Mouse (Mus musculus) thymus, postnatal 0 days (tissue): ENCODE results near the gene Mdn1. TPM values are rescaled to one million over a fixed set of nuclear protein-coding genes. Genes with fewer than 3 reads are reported as not detected.

Source experiments
- DNase-seq: peaks from one replicate; pipeline ENCODE4 v3.0.0-alpha.2; 2015; ENCODE audit warnings: low spot score
- polyA plus RNA-seq: library from polyadenylated mRNA; unstranded; fragments of >200 nt; fragmentation: Nextera tagmentation; extraction: Ambion mirVana; gene quantifications from 2 replicates; pipeline ENCODE4 v1.2.1, GENCODE M21; 2015

The Mdn1 gene
- polyA plus RNA-seq, 1 experiment from 2014 or later = 11.7 TPM

DNA sequence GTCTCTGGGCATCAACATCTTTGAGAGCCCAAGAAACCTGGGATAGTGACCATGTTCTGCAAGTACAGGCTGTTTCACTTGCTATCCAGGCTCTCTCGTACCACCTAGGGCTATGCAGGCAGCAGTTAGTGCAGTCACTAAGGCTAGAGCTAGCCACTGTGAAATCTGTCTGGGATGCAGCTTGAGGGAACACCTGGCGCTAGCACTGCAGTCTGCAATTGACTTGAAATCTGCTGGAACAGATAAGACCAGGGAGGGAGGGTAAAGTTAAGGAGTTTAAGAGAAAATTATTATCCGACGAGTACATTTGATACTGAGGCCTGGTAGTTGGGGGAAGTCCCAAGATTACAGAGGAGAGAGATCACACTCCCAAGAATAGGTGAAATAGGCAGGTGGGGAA is 123.1 kb downstream of the Mdn1 start:
- no peak for DNase-seq

- no peak for DNase-seq
Observed at GRCm38 (mm10) chr4:32787110-32787509, 130.2 kb downstream of the Mdn1 start.

DNA sequence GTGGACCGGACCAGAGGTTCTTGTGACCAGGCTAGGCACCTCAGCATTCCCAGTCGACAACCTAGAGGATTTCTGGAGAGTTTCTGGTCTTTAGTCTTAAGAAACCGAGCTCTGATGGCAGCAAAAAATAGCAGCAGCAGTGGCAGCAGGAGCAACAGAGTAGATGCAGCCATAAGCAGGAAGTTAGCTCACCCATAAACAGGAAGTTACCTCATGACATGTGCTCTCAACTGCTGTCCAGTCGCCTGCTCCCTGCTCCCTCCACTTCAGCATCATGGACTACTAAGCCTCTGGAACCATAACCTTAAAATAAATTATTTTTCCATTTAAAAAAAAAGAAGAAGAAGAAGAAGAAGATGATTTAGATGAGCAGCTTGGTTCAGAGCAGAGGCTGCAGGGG is 132.1 kb downstream of the Mdn1 start:
- no peak for DNase-seq

DNA sequence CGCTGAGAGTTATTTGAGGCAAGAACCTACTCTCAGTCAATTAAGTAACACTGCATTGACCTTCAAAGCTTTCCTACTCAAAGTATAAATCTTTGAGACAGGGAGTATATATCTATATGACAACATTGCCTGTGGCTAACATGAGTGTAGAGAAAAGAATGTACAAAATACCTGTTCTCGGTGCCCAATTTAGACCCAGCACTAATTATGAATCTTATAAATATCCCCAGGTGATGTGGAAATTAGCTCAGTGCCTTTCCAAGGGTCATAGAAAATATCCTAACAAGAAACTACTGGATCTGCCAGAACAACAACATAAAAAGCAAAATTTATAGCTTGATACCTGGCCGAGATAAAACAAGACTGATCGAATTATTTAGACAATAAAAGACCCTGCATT is 142.1 kb downstream of the Mdn1 start:
- DNase-seq = no peak

DNA sequence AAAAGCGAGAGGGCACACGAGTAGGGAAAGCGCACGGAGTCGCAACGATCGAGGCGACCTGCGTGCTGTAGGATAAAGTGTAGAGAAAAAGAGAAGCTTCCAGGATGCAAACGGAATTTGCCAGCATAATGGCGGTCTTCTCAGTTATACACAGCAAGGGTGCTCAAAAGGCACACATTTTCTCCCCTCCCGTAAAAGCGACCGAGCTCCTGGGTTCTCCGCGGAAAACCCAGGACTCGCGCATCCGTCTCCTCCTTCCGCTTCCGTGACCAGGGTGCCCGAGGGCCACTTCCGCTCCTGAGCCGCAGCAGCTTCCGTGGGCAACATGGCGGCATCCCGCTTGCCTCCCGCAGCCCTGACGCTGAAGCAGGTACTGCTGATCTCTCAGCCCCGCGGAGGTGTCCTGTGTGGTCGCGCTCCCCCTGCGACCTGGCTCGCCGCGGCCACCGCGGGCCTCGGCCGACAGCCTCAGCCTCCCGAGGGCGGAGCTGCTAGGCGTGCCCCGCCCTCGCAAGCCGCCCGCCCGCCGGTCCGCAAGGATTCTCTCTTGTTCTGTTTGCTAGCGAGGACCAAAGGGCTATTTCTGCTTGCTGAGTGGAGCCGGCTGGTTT is 143.2 kb downstream of the Mdn1 start, which contains the start of gene Lyrm2:
Gene Lyrm2, plus strand, starts transcription at position 288 of the 611 bp plus-strand sequence.
- peak; percentile 87 for DNase-seq

GRCm38 (mm10) chr4:32800577-32801170 is 143.8 kb downstream of the Mdn1 start:
- no peak for DNase-seq

- DNase-seq = no peak
Observed at GRCm38 (mm10) chr4:32817478-32817877, 160.6 kb downstream of the Mdn1 start.

GRCm38 (mm10) chr4:32820676-32821075 is 163.8 kb downstream of the Mdn1 start:
- no peak for DNase-seq

DNA sequence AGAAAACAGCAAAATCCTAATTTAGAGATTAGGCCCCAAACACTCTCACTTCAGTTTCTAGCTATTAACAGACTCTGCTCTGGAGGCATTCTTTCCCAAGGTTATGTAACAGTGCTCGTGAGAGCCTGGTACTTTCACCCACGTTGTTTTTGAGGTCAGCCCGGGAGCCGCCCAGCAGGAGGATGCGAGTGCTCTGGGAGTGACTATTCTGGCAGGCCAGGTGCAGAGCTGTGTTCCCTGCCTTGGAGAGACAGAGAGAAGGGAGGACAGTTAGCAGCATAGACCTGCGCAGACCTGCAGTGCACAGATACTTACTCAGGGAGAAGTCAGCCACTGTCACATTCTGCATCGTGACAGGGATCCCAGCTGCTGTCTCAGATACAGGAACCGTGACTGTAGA is 167.3 kb downstream of the Mdn1 start:
- DNase-seq = no peak

Other genes with a start within 250 kb of the Mdn1 start
- 0.08 TPM in 1 of 2 replicates, not detected in the other for gene Gja10, start 54.4 kb upstream of the Mdn1 start, polyA plus RNA-seq
- 76.7 and 77.5 TPM in 2 replicates for gene Casp8ap2, start 41.7 kb upstream of the Mdn1 start, polyA plus RNA-seq
- gene Lyrm2, start 143.1 kb downstream of the Mdn1 start, polyA plus RNA-seq = 138 and 141 TPM in 2 replicates